Mouse (Mus musculus) adrenal gland, adult 10 weeks (tissue): ENCODE results near the gene Ncf4. TPM values are rescaled to one million over a fixed set of nuclear protein-coding genes. Genes with fewer than 3 reads are reported as not detected.

Experiments used
- polyA plus RNA-seq: library from polyadenylated mRNA; stranded (reverse); fragments of 350-450 nt; fragmentation: Illumina TruSeq; extraction: RNeasy Lipid Tissue Mini Kit (QIAGEN cat#74804); gene quantifications from one replicate; pipeline ENCODE4 v1.2.3, GENCODE M21; 2014; ENCODE audit warnings: low read depth, low replicate concordance

Ncf4 gene
- polyA plus RNA-seq = not detected

DNA sequence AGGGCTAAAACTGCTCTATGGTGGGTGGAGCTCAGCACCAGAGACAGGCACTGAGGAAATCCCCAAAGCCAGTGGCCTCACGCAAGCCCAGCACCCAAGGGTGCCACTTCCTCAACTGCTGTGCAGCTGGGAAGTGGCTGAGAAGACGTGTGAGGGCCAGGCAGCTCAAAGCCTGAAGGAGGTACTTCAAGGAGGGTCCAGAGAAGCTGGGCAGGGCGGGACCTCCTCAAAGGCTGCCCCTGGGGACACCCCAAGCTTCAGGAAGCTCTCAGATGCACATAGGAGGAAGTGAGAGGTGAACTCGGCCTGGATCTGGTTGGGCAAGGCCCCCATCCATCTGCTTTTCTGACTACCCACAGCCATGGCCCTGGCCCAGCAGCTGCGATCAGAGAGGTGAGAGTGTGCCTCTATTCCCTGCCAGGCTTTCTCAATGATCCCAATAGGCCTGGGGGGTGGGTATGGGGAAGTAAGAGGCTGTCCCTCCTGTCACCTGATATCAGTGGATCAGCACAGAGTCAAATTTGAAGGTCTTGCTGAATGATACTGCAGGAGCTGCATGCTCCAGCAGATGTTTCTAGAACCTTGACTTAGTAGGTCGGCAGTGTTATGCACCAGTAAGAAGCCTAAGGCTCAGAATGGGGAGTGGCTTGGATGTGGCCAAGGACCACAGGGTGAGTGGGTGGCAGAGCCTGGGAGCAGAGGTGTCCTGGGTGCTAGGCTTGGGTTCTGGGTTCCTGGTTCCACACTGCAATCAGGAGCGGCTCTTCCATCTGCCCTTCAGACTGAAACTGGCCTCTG, at the start of gene Ncf4:
Gene Ncf4, plus strand, starts transcription at position 107 of the 798 bp plus-strand sequence.

DNA sequence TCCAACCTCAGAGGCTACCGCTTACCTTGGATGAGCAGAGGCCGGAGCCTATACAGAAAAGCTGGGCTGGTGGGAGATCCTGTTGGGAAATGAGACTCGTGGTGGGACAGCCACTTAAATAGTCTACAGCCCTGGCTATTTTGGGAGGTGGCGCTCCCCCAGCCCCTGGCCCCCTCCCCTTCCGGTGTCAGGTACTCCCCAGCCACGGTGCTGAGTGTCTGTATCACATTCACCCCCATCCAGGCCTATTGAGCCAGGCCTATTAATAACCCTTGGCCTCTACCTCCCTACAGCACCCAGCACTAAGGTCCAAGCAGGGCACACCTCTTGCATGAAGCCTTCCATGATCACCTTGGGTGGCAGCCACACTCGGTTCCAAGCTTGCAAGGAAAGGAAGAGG, 38.3 kb upstream of the Ncf4 start, which contains the start of gene Pvalb:
Gene Pvalb, minus strand, starts transcription at position 89 of the 400 bp plus-strand sequence.

DNA sequence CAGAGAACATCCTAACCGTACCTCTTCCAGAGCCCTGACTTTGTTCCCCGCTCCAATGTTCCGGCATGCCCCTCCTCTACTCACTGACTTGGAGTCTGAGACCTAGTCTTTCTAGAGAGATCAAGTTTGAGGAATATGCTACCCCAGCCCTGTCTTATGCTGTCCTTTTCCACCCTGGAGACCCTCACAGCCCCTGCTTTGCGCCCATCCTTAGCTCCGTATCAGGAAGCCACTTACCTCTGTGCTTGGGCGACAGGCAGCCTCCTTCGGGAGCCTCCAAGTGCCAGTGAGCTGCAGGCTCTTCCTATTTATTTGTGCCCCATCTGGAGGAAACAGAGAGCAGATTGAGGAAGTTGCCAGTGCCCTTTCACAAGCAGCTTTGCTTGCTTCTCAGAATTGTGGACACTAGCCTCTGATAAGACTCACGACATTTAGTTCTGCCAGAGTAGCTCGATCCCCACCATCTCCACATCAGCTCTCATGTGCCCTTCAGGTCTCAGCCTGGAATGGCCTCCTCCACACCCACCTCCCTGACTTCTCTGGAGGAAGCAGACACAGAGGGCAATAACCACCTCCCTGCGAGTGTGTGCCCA, 60.8 kb downstream of the Ncf4 start, which contains the start of gene Csf2rb2:
Gene Csf2rb2, minus strand, starts transcription at position 381 of the 593 bp plus-strand sequence.

Other genes with a start within 250 kb of the Ncf4 start
- 0.64 TPM for gene Cacng2, start 124.8 kb upstream of the Ncf4 start, polyA plus RNA-seq
- gene Ift27, start 70.7 kb upstream of the Ncf4 start, polyA plus RNA-seq = 5.5 TPM
- gene Pvalb, start 38.4 kb upstream of the Ncf4 start, polyA plus RNA-seq = 19.1 TPM
- 0.12 TPM for gene Csf2rb2, start 60.9 kb downstream of the Ncf4 start, polyA plus RNA-seq
- 1.1 TPM for gene Csf2rb, start 81.0 kb downstream of the Ncf4 start, polyA plus RNA-seq
- gene Tex33, start 151.1 kb downstream of the Ncf4 start, polyA plus RNA-seq = not detected
- gene Tst, start 161.1 kb downstream of the Ncf4 start, polyA plus RNA-seq = 4.0 TPM
- gene Mpst, start 161.6 kb downstream of the Ncf4 start, polyA plus RNA-seq = 1.8 TPM
- gene Kctd17, start 183.8 kb downstream of the Ncf4 start, polyA plus RNA-seq = 3.4 TPM
- gene Tmprss6, start 223.8 kb downstream of the Ncf4 start, polyA plus RNA-seq = not detected